Mouse (Mus musculus) forebrain, embryonic 15.5 days (tissue): ENCODE measurements around the gene Ctdspl2. TPM values are rescaled to one million over a fixed set of nuclear protein-coding genes. Genes with fewer than 3 reads are reported as not detected.
"Not testable (repeated sequence)": the region's sequence is repeated elsewhere in the genome, so short reads cannot be mapped to it uniquely, and the experiment has no call there.

Experiments
- ATAC-seq: fragments of 200-750 bp; cut with Nextera tagmentation; replicated peaks from 2 replicates; pipeline ENCODE4 v1.8.0; 2017; ENCODE audit warnings: mild to moderate bottlenecking, moderate TSS enrichment, moderate library complexity
- H3K27ac ChIP-seq: fragments of 300-500 bp; sonication (generic); replicated peaks from 2 replicates; pipeline ENCODE4 v1.5.1; 2015; ENCODE audit warnings: mild to moderate bottlenecking, inconsistent platforms
- H3K27me3 ChIP-seq: fragments of 300-500 bp; sonication (generic); 2 replicates; pipeline ENCODE4 v1.6.1; 2015; ENCODE audit warnings: inconsistent platforms
- H3K36me3 ChIP-seq: fragments of 300-500 bp; sonication (generic); 2 replicates; pipeline ENCODE4 v1.6.1; 2015; ENCODE audit warnings: mild to moderate bottlenecking, inconsistent platforms
- H3K4me1 ChIP-seq: fragments of 300-500 bp; sonication (generic); 2 replicates; pipeline ENCODE4 v1.6.1; 2015; ENCODE audit warnings: inconsistent platforms
- H3K4me2 ChIP-seq: fragments of 300-500 bp; sonication (generic); replicated peaks from 2 replicates; pipeline ENCODE4 v1.6.1; 2015; ENCODE audit warnings: mild to moderate bottlenecking, inconsistent platforms
- H3K4me3 ChIP-seq: fragments of 300-500 bp; sonication (generic); 2 replicates; pipeline ENCODE4 v1.5.1; 2015; ENCODE audit warnings: mild to moderate bottlenecking, inconsistent platforms
- H3K9ac ChIP-seq: fragments of 300-500 bp; sonication (generic); replicated peaks from 2 replicates; pipeline ENCODE4 v1.6.1; 2015; ENCODE audit warnings: mild to moderate bottlenecking, inconsistent platforms
- H3K9me3 ChIP-seq: fragments of 300-500 bp; sonication (generic); 2 replicates; pipeline ENCODE4 v1.6.1; 2016; ENCODE audit warnings: inconsistent platforms
- WGBS: fragments of 180-500 bp; shearing (Covaris S2); methylation state at CpG from one replicate; pipeline ENCODE4 v1.1.7; 2015; ENCODE audit warnings: mixed read lengths; 5-methylcytosine and 5-hydroxymethylcytosine counted together
- polyA plus RNA-seq: library from polyadenylated mRNA; unstranded; fragments of >200 nt; fragmentation: Nextera tagmentation; extraction: Ambion mirVana; gene quantifications from 2 replicates; pipeline ENCODE4 v1.2.1, GENCODE M21; 2015

Gene Ctdspl2
- polyA plus RNA-seq, 1 experiment from 2014 or later = 50.2 TPM

DNA sequence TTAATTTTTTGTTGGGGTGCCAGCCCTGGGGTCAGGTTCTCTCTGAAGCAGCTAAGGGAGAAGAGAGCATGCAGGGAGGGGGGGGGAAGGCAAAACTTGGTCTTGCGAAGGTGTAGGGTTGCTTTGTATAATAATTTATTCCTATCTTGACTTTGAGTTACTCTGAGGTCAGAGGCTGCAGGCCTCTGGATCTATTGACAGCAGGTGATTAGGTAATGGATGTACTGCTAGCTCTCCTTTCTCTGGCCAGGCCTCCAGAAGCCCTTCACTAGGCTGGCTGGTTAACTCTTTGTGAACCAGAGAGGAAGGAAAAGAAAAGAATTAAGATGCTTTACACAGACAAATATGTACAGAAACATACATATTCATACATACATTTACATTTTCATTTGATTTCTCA lies 62.9 kb downstream of the Ctdspl2 start:
- Histone ChIP-seq H3K9ac (no peak overlapping the region), H3K9me3 (no peaks in the 10 kb centered on the region), H3K4me3 (no peak overlapping the region), H3K27ac (no peak overlapping the region), H3K4me2 (no peak overlapping the region), H3K4me1 (no peaks in the 10 kb centered on the region), H3K27me3 (no peaks in the 10 kb centered on the region), H3K36me3 (peaks cover 9% of the 10 kb centered on the region)
- WGBS = 78% methylated on average over 1 of the region's 1 CpGs
- ATAC-seq = no peak

DNA sequence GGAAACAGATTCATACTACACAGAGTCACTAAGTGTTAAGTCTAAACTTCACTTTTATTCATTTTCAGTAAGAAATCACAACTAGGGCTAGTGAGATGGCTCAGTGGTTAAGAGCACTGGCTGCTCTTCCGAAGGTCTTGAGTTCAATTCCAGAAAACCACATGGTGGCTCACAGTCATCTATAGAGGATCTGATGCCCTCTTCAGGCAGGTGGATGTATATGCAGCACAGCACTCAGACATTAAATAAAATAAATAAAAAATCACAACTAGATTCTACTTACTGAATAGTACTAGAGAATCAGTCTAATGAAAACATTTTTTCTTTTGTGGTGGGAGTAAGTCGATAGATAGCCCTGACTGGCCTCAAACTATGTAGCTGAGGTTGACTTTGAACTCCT lies 66.5 kb downstream of the Ctdspl2 start:
- no peak for ATAC-seq
- Histone ChIP-seq H3K4me2 (no peak overlapping the region), H3K9ac (no peak overlapping the region), H3K36me3 (no peaks in the 10 kb centered on the region), H3K9me3 (no peaks in the 10 kb centered on the region), H3K27me3 (no peaks in the 10 kb centered on the region), H3K4me3 (no peak overlapping the region), H3K27ac (no peak overlapping the region), H3K4me1 (no peaks in the 10 kb centered on the region)
- WGBS = 82% methylated on average over 2 of the region's 2 CpGs

DNA sequence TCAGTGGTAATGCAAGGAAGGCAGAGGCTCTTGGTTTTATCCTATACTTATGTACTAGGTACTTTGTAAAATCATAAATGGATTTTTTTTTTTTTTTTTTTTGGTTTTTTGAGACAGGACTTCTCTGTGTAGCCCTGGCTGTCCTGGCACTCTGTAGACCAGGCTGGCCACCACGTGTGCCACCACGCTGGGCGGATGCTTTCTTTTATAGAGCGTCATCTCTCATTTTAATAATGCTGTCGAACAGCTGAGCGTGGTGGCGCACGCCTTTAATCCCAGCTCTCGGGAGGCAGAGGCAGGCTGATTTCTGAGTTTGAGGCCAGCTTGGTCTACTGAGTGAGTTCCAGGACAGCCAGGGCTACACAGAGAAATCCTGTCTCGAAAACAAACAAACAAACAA lies 71.3 kb downstream of the Ctdspl2 start:
- H3K4me2 ChIP-seq, H3K36me3 ChIP-seq, H3K27me3 ChIP-seq, H3K27ac ChIP-seq, H3K9me3 ChIP-seq, ATAC-seq, H3K4me3 ChIP-seq, H3K9ac ChIP-seq: not testable (repeated sequence)
- peaks cover 19% of the 10 kb centered on the region for H3K4me1 ChIP-seq
- WGBS = 91% methylated on average over 10 of the region's 10 CpGs

DNA sequence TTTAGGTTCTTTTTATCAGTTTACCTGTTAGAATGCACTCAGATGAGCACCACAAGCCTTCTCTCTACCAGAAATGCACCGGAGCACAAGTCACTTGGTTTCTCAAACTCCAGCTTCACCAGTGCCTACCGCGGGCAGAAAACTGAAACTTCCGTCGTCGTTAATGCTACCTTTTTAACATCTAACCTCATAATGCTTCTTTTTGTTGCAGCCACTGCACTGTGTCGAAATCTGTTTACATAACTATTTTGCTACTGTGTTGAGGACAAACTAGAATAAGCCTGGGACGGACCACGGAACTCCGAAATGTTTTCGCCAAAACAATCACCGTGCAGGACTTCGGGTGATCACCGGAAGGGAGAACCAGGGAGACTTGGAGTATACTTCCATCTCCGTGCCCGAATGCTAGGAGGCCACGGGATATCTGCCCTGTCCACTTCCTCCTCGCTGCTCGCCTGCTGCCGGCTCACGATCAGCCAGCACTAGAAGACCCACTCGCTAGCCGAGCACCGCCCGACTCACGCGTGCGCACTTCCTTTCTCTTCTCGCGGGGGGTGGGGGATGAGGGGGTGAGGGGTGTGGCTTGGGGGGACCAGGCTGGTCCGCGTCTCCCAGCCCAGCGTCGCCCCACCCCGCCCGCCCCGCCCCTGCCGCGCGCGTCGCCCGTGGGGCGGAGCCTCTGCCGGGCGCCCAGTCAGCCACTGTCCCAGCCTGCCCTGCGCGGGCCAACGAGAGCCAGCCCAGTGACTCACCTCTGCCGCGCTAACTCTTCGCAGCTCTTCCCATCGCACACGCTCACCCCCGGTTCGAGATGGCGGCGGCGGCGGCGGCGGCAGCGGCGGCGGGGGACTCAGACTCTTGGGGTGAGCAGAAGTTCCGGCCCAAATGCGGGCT lies 72.3 kb downstream of the Ctdspl2 start, which contains the start of gene Eif3j1:
Gene Eif3j1, plus strand, starts transcription at position 685 of the 894 bp plus-strand sequence.
- Histone ChIP-seq H3K9me3 (no peaks in the 10 kb centered on the region), H3K4me3 (peak within 1 kb of the TSS; percentile 88), H3K27ac (peak within 1 kb of the TSS; percentile 87), H3K36me3 (no peaks in the 10 kb centered on the region), H3K4me2 (peak within 1 kb of the TSS; percentile 83), H3K4me1 (peaks cover 19% of the 10 kb centered on the region), H3K9ac (peak within 1 kb of the TSS; percentile 85), H3K27me3 (no peaks in the 10 kb centered on the region)
- ATAC-seq = peak; percentile 99
- under 1% methylated on average over 50 of the region's 67 CpGs for WGBS

DNA sequence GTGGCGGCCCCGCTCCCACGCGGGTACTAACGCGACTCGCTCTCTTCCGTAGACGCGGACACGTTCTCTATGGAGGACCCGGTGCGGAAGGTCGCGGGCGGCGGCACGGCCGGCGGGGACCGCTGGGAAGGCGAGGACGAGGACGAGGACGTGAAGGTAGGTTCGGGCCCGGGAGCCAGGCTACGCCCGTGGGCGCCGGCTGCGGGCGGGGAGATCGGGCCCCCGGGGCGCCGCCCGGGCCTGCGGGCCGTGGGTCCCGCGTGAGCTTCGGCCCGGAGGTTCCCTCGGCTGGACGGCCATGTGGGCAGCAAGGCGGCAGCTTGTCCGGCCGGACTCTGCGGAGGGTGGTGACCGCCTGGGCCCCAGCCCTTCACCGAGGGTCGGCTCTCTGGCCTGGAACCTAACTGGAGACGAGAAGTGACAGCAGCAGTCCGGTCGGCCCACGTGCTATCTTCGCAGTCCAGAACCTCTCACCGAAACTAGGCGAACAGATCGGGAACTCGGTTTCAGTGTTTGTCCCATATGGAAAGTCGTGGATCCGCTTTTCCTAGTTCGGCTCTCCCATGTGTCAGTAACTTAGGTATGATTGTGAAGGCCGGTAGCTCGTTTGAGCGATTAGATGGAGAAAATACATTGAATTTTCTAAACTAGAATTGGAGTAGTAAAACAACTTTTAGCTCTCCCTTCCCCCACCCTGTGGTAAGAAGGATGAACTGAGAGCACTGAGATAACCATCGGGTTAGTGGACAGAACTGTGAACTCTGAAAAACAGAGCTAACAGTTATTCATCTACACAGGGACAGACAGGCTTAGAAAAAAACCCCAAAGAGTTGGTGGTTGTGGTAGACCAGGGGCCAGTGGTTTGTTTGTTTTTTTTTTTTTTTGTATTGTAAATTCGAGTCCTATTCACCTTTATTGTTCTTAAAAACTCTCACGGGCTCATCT lies 73.2 kb downstream of the Ctdspl2 start:
- Histone ChIP-seq H3K4me3 (peak overlapping the region; percentile 88), H3K9me3 (no peaks in the 10 kb centered on the region), H3K4me2 (peak overlapping the region; percentile 83), H3K4me1 (peaks cover 19% of the 10 kb centered on the region), H3K27me3 (no peaks in the 10 kb centered on the region), H3K36me3 (no peaks in the 10 kb centered on the region), H3K9ac (peak overlapping the region; percentile 85), H3K27ac (peak overlapping the region; percentile 87)
- WGBS = 1% methylated on average over 71 of the region's 71 CpGs
- no peak; the same call in 1 of the 2 replicates for ATAC-seq

DNA sequence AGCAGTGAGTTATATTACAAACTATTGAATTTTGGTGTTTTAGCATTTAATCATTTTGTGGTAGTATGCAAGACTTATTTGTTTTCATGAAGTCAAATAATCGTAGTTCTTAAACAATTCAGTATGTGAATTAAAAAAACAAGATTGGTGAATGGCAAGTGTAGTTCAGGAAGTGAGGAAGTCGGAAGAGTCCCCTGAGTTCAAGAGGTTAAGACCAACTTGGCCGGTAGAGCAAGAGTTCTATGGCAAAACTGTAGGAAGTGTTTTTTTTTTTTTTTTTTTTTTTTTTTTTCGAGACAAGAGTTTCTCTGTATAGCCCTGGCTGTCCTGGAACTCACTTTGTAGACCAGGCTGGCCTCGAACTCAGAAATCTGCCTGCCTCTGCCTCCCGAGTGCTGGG lies 76.2 kb downstream of the Ctdspl2 start:
- Histone ChIP-seq H3K9me3 (no peaks in the 10 kb centered on the region), H3K27me3 (no peaks in the 10 kb centered on the region), H3K4me1 (peaks cover 19% of the 10 kb centered on the region), H3K4me2 (no peak overlapping the region), H3K9ac (no peak overlapping the region), H3K4me3 (no peak overlapping the region), H3K36me3 (peaks cover 4% of the 10 kb centered on the region; the same call in 1 of the 2 replicates), H3K27ac (no peak overlapping the region)
- ATAC-seq = no peak
- 84% methylated on average over 6 of the region's 6 CpGs for WGBS

DNA sequence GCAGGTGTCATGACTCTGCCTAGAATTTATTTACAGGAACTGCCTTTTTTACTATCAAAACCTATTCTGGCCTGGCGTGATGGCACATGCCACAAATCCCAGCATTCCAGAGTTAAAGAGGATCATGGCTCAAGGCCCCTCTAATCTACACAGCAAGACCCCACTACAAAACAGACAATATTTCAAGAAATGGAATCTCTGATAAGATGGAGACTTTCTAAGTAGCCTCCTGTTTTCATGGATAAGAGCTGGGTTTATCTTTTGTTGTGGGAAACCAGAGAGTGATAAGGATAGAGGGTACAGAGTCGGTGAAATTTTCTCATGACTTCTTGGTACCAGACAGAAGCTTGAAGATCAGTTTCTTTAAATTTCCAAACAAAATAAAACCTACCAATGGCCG lies 80.3 kb downstream of the Ctdspl2 start:
- 94% methylated on average over 3 of the region's 3 CpGs for WGBS
- H3K9me3 ChIP-seq = no peaks in the 10 kb centered on the region
- H3K9ac ChIP-seq = no peak overlapping the region
- no peak overlapping the region for H3K4me2 ChIP-seq
- H3K36me3 ChIP-seq = peaks cover 4% of the 10 kb centered on the region; the same call in 1 of the 2 replicates
- no peak for ATAC-seq
- no peak overlapping the region for H3K27ac ChIP-seq
- H3K27me3 ChIP-seq = no peaks in the 10 kb centered on the region
- no peak overlapping the region for H3K4me3 ChIP-seq
- H3K4me1 ChIP-seq = no peaks in the 10 kb centered on the region

DNA sequence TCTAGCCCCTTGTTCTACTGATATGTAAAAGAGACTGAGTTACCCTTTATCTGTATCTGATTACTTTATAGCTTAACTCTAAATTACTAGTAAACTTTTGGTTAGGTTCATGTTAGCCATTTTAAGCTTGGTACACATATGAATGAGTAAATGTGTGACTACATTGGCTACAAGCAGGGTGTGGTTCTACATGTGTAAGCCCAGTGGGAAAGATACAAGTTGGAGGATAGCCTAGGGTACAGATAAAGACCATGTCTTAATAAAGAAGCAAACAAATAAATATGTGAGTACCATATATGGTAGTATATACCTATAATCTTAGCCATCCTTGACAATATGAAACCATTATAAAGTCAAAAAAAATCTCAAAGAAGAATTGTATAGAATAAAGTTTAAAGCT lies 88.1 kb downstream of the Ctdspl2 start:
- H3K36me3 ChIP-seq = peaks cover 19% of the 10 kb centered on the region
- no peak overlapping the region for H3K27ac ChIP-seq
- H3K9ac ChIP-seq = no peak overlapping the region
- H3K9me3 ChIP-seq = no peaks in the 10 kb centered on the region
- H3K4me1 ChIP-seq = no peaks in the 10 kb centered on the region
- no peak overlapping the region for H3K4me2 ChIP-seq
- no peaks in the 10 kb centered on the region for H3K27me3 ChIP-seq
- ATAC-seq = no peak
- H3K4me3 ChIP-seq = no peak overlapping the region

DNA sequence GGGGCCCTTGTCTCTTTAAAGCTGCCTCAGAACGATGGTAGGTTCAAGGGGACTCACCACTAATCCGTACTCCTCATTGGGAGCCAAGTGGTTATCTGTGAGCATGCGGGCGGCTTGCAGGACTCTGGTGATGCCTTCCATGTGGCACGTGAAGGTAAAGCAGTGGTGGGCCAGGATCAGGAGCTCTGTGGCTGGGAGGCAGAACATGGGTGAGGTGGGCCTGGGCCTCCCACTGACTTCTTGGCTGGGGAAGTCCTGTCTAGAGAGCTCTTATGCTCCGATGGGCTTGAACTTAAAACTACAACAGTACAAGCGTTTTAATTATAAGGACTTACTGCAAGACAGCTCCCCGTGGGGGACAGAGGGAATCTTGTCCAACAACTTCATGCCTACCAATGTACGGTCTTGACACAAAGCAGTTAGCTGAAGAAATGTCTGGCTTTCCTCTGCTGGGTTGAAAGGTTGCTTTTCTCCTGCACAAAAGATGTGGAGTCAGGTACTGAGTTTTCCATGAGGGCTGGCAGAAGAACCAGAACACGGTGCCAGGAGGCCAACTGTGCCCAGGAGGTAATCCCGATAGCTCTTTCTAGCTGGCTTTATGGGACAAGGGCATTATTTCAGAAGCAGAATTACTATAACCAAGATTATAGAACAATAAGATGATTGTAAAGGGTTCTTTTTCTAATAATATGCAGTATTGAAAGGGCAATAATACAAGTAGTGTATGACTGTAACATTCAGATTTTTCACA lies 103.7 kb downstream of the Ctdspl2 start:
- H3K36me3 ChIP-seq = peaks cover 27% of the 10 kb centered on the region
- no peak for ATAC-seq

More for the DNA sequence above, 103.7 kb downstream of the Ctdspl2 start:
- H3K9me3 ChIP-seq = no peaks in the 10 kb centered on the region
- no peak overlapping the region for H3K4me2 ChIP-seq
- no peaks in the 10 kb centered on the region for H3K4me1 ChIP-seq
- no peak overlapping the region for H3K4me3 ChIP-seq
- no peak overlapping the region for H3K9ac ChIP-seq
- H3K27me3 ChIP-seq = no peaks in the 10 kb centered on the region
- H3K27ac ChIP-seq = no peak overlapping the region
- 89% methylated on average over 11 of the region's 11 CpGs for WGBS
